Mouse (Mus musculus) CD4-positive, CD25-positive, alpha-beta regulatory T cell, adult 2 months (primary cell): ENCODE data around the gene Psmd9.
A peak's percentile ranks its signal among the peaks of the same experiment; 100 is the strongest.

Experiments
- DNase-seq: peaks from one replicate; pipeline ENCODE4 v3.0.0-alpha.2; 2012; ENCODE audit warnings: low read depth, low spot score

Gene Psmd9

DNA sequence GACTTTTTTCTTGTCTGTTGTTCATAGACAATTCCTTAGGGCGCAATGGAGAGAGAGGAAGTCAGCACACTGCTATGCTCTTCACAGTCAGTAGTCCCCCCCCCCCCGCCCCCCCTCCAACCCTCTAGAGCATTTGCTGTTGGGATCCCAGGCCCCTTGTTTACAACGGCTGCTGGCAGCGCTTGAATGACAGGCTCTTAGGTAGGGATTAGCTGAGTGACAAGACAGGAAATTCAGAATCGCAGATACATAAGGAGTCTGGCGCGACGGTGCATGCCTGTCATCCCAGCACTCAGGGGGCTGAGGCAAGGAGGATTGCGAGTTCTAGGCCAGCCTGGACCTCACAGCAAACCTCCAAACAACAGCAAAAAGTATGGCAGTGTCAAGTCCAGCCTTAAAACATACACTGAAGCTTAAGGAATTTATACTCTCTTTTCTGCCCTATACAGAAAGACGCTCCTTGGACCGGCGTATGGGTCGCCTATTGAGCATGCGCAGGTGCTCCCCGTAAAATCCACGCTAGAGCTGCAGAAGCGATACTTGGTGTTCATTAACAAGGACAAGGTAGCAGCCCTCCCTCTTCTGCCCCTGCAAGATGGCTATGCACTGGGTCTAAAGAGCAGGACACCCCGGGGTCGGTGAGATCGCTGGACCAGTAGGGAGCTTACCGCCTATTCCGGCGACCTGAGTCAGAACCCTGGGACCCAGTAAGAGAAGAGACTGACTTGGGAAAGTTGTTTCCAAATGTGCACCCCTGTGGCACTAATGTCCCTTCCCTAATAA is 128.0 kb downstream of the Psmd9 start:
- DNase-seq = no peak

DNA sequence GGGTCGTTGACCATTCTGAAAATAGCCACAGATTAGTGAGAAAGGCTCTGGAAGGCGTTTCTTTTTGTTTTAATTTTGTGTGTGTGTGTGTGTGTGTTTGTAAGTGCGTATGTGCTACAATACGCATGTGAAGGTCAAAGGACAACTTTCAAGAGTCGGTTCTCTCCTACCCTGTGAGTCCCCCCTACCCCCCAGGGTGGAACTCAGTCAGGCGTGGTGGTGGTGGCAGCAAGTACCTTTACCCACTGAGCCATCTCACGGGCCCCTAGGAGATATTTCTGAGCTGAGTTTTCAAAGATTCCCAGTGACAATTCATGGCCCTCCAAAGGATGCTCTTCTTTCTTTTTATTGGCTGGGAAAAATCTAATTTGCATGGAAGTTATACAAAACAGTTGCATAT is 128.6 kb downstream of the Psmd9 start:
- DNase-seq = no peak

DNA sequence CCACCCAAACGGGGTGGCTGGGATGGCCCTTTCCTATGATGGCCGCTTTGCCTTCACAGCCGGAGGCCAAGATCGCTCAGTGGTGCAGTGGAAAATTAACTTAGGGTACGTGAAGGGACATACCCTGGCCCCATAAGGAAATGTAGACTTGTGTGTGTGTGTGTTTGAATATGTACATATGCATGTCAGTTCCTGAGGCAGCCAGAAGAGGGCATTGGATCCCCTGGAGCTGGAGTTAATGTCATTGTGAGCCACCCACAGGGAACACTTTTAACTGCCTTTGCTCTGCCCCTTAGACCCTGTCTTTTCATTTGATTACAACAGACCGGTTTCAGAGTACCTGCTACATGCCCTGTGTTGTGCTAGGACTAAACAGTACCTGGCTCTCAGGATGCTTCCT is 129.3 kb downstream of the Psmd9 start:
- peak; percentile 17 for DNase-seq
